ENCODE assay signal across 20 mouse cellular contexts in the genomic region with DNA sequence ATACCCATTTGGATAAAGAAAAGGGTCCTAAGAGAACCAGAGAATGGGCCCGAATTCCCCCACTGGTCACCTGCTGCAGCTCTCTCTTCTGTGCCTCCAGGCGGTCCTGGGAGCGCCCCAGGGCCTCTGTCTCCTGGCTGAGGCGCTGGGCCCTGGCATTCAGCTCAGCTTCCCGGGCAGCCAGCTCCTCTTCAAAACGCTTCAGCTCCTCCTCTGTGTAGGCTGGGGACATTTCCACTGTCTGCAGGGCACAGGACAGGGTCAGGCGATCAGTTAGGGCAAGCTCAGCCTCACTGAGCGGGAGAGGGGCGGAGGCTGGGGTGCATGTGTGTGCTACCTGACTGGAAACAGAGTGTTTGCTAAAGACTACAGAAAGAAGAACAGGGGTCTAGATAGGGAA. TPM values are rescaled to one million over a fixed set of nuclear protein-coding genes. Genes with fewer than 3 reads are reported as not detected.
"Had no signal": no experiment of that assay in that cellular context is flagged by ENCODE, and none has a peak within 500 bp of the region (broad histone marks: within the 10 kb centered on the region; RNA-seq: fewer than 3 reads in every experiment).

No protein-coding gene starts in this region.

- DNase-seq: kidney, postnatal 14 days; left cerebral cortex, postnatal 4 days; lung, adult 18-20 months; right cerebral cortex, adult 18-20 months; right cerebral cortex, postnatal 25 days; thymus, postnatal 36 days had no signal

- H3K9me3 ChIP-seq: limb, embryonic 13.5 days; midbrain, embryonic 12.5 days; neural tube, embryonic 15.5 days had no signal

- H3K4me2 ChIP-seq: limb, embryonic 13.5 days; midbrain, embryonic 12.5 days; neural tube, embryonic 15.5 days had no signal

- H3K9ac ChIP-seq: limb, embryonic 13.5 days; liver, embryonic 14.5 days; midbrain, embryonic 12.5 days; neural tube, embryonic 15.5 days had no signal

- ATAC-seq: midbrain, embryonic 16.5 days had no signal

- H3K27ac ChIP-seq: limb, embryonic 13.5 days; liver, embryonic 14.5 days; midbrain, embryonic 12.5 days; neural tube, embryonic 15.5 days had no signal

- H3K27me3 ChIP-seq: limb, embryonic 13.5 days; midbrain, embryonic 12.5 days; neural tube, embryonic 15.5 days had no signal

- H3K4me3 ChIP-seq: limb, embryonic 13.5 days; midbrain, embryonic 12.5 days; neural tube, embryonic 15.5 days had no signal

RNA-seq across cellular contexts. Expression of a gene that starts 7.9 kb away (rescaled TPM):
- total RNA-seq: left cerebral cortex, postnatal 10 days; left cerebral cortex, postnatal 4 days; megakaryocyte-erythroid progenitor cell, adult 5-6 weeks had no signal
- polyA plus RNA-seq: large intestine, adult 2 months; limb, embryonic 13.5 days; liver, embryonic 14.5 days; lung, embryonic 16.5 days; midbrain, embryonic 12.5 days; midbrain, embryonic 16.5 days; neural tube, embryonic 15.5 days; small intestine, adult 2 months; stomach, embryonic 16.5 days; thymus, postnatal 0 days had no signal

RNA-seq across cellular contexts. Expression of a gene that starts 12.9 kb away (rescaled TPM):
- total RNA-seq: layer of hippocampus, adult 8-10 months; layer of hippocampus, postnatal 14 days; left cerebral cortex, postnatal 10 days had no signal
- polyA plus RNA-seq: small intestine, adult 2 months had no signal
